Mouse (Mus musculus): ENCODE results near the gene Trmt5. TPM values are rescaled to one million over a fixed set of nuclear protein-coding genes. Genes with fewer than 3 reads are reported as not detected.

Trmt5 gene
- polyA plus RNA-seq (2014; fragmentation: Nextera tagmentation; extraction: Ambion mirVana) = 18.3 and 19.8 TPM in 2 replicates

DNA sequence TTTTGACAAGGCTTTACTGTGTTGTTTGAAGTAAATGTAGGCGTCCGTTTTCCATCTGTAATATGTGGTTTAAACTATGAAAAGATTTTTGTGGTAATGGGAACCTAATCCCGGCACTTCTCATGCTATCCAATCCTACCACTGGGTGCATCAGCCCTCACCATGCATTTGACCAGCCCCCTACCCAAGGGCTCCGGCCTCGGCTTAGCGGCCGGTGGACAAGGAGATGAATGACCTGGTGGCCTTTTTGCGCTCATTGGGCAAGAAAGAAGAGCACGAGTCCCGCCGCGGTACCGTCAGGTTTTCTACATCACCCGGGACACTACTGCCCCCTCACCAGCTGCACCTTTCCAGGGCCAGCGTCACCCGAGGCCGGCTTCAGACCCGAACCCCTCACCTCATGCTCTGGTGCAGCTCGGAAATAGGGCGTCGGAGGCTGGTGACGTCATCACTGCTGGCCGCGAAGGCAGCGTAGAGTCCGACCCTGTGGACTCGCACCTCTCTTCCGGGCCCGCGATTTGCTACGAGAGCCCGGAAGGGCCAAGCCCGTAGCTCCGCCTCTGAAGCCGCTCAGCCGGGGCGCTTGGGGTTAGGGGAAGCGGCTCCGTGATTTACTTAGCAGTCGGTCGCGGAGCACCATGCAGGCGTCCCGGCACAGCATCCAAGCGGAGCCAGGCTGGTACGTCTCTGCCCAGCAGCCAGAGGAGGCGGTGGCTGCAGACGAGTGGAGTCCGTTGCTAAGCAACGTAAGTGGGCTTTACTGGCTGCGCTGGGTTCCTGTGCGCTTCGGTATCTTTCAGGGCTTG is at the start of gene Trmt5, which contains the start of gene Slc38a6:
TSS of gene Trmt5 (minus strand) at position 424 of the 806 bp plus-strand sequence.
TSS of gene Slc38a6 (plus strand) at position 493 of the 806 bp plus-strand sequence.
- Histone ChIP-seq H3K27ac (ENCODE audit: low read depth, low read length) (peak within 1 kb of the TSS; percentile 60), H3K9me3 (ENCODE audit: control insufficient read depth, low read length) (no peaks in the 10 kb centered on the region), H3K9ac (ENCODE audit: low read length) (peak within 1 kb of the TSS; percentile 74), H3K36me3 (ENCODE audit: control insufficient read depth, insufficient read depth, low read length) (peaks cover 4% of the 10 kb centered on the region; the same call in 1 of the 2 replicates), H3K4me3 (ENCODE audit: low read depth, low read length) (peak within 1 kb of the TSS; percentile 65), H3K4me2 (ENCODE audit: low read depth, low read length, severe bottlenecking) (peak within 1 kb of the TSS; percentile 51), H3K4me1 (replicated peaks; ENCODE audit: control insufficient read depth, insufficient read depth, low read length) (peaks cover 2% of the 10 kb centered on the region; the same call in 1 of the 2 replicates), H3K27me3 (ENCODE audit: control insufficient read depth, insufficient read depth, low read length) (no peaks in the 10 kb centered on the region)
- WGBS = under 1% methylated on average over 51 of the region's 53 CpGs
- ATAC-seq (replicated peaks; ENCODE audit: low FRiP score) = peak; percentile 97
- peak; percentile 96 for DNase-seq (ENCODE audit: low spot score)

- WGBS = 72% methylated on average over 8 of the region's 8 CpGs
- Histone ChIP-seq H3K27ac (ENCODE audit: low read depth, low read length) (no peak overlapping the region), H3K9ac (ENCODE audit: low read length) (no peak overlapping the region), H3K9me3 (ENCODE audit: control insufficient read depth, low read length) (no peaks in the 10 kb centered on the region), H3K4me3 (ENCODE audit: low read depth, low read length) (no peak overlapping the region), H3K36me3 (ENCODE audit: control insufficient read depth, insufficient read depth, low read length) (no peaks in the 10 kb centered on the region), H3K27me3 (ENCODE audit: control insufficient read depth, insufficient read depth, low read length) (no peaks in the 10 kb centered on the region), H3K4me1 (replicated peaks; ENCODE audit: control insufficient read depth, insufficient read depth, low read length) (no peaks in the 10 kb centered on the region), H3K4me2 (ENCODE audit: low read depth, low read length, severe bottlenecking) (no peak overlapping the region)
- DNase-seq (ENCODE audit: low spot score) (peak; percentile 48), ATAC-seq (replicated peaks; ENCODE audit: low FRiP score) (no peak)
Measured at GRCm38 (mm10) chr12:73334051-73334551, 47.6 kb upstream of the Trmt5 start.

DNA sequence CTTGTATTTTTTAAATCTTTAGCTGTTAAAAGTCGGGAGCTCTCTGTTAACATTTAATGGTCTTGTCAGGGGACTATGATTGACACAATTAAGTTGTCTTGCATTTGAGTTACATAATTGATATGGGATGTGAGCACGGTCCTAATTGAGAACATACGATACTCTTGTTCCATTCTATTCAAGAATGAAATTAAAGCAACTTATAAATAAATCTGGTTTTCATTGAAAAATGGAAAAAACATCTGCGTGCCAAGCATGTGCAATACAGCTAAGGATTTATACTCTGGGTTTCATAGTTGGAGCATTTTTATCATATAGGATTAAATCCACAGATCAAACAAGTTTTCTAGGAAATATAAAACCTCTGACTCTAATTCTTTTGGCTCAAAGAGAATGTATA is 46.2 kb upstream of the Trmt5 start:
- H3K27ac ChIP-seq (ENCODE audit: low read depth, low read length) = no peak overlapping the region
- no peak for ATAC-seq (replicated peaks; ENCODE audit: low FRiP score)
- H3K4me2 ChIP-seq (ENCODE audit: low read depth, low read length, severe bottlenecking) = no peak overlapping the region
- WGBS = 70% methylated on average over 4 of the region's 4 CpGs
- no peaks in the 10 kb centered on the region for H3K36me3 ChIP-seq (ENCODE audit: control insufficient read depth, insufficient read depth, low read length)
- no peaks in the 10 kb centered on the region for H3K9me3 ChIP-seq (ENCODE audit: control insufficient read depth, low read length)
- no peaks in the 10 kb centered on the region for H3K27me3 ChIP-seq (ENCODE audit: control insufficient read depth, insufficient read depth, low read length)
- no peak overlapping the region for H3K9ac ChIP-seq (ENCODE audit: low read length)
- no peak for DNase-seq (ENCODE audit: low spot score)
- no peaks in the 10 kb centered on the region for H3K4me1 ChIP-seq (replicated peaks; ENCODE audit: control insufficient read depth, insufficient read depth, low read length)
- no peak overlapping the region for H3K4me3 ChIP-seq (ENCODE audit: low read depth, low read length)

DNA sequence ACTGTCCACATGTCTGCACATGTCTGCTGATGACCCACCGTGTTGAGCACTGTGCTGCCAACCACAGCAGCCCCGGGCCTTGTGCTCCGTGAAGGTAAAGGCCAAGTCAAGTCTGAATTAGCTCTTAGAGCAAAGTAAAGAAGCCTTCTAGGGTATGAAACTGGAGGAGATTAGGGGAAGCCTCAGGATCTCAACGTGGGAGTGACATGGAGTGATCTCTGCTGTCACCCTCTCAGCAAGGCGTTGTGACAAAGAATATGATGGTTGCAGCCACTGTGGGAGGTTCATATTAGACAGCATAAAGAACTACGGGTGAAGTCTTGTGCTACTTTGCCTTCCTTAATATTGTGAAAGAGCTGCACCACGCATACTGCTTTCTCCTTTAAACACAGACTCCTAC is 43.7 kb upstream of the Trmt5 start:
- Histone ChIP-seq H3K27ac (ENCODE audit: low read depth, low read length) (no peak overlapping the region), H3K9ac (ENCODE audit: low read length) (no peak overlapping the region), H3K9me3 (ENCODE audit: control insufficient read depth, low read length) (no peaks in the 10 kb centered on the region), H3K4me2 (ENCODE audit: low read depth, low read length, severe bottlenecking) (no peak overlapping the region), H3K4me3 (ENCODE audit: low read depth, low read length) (no peak overlapping the region), H3K36me3 (ENCODE audit: control insufficient read depth, insufficient read depth, low read length) (no peaks in the 10 kb centered on the region), H3K27me3 (ENCODE audit: control insufficient read depth, insufficient read depth, low read length) (no peaks in the 10 kb centered on the region), H3K4me1 (replicated peaks; ENCODE audit: control insufficient read depth, insufficient read depth, low read length) (no peaks in the 10 kb centered on the region)
- DNase-seq (ENCODE audit: low spot score) (no peak), ATAC-seq (replicated peaks; ENCODE audit: low FRiP score) (no peak)
- WGBS = 78% methylated on average over 7 of the region's 7 CpGs

- ATAC-seq (replicated peaks; ENCODE audit: low FRiP score) = no peak
- no peak for DNase-seq (ENCODE audit: low spot score)
- 89% methylated on average over 4 of the region's 4 CpGs for WGBS
- no peaks in the 10 kb centered on the region for H3K27me3 ChIP-seq (ENCODE audit: control insufficient read depth, insufficient read depth, low read length)
- H3K4me1 ChIP-seq (replicated peaks; ENCODE audit: control insufficient read depth, insufficient read depth, low read length) = no peaks in the 10 kb centered on the region
- no peaks in the 10 kb centered on the region for H3K36me3 ChIP-seq (ENCODE audit: control insufficient read depth, insufficient read depth, low read length)
- no peak overlapping the region for H3K4me3 ChIP-seq (ENCODE audit: low read depth, low read length)
- no peak overlapping the region for H3K4me2 ChIP-seq (ENCODE audit: low read depth, low read length, severe bottlenecking)
- no peak overlapping the region for H3K27ac ChIP-seq (ENCODE audit: low read depth, low read length)
- no peaks in the 10 kb centered on the region for H3K9me3 ChIP-seq (ENCODE audit: control insufficient read depth, low read length)
- H3K9ac ChIP-seq (ENCODE audit: low read length) = no peak overlapping the region
Measured at GRCm38 (mm10) chr12:73328448-73329167, 42.1 kb upstream of the Trmt5 start.

DNA sequence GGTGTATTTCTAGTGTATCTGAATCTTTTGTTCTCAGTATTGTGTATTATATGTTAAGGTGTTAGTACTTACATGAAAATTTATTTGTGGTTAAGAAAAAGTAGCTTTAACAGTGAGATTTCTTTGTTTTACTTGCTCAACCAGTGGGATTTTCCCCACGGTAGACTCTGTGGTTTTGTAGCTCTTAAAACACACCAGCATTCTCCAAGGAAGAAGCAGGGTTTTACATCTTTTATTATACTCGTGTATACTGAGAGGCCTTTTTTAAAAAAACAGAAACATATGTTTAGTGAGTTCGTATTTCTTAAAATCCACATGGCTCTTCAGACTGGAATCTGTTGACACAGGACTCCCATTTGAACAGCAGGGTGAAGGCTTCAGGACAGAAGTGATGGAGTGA is 40.9 kb upstream of the Trmt5 start:
- Histone ChIP-seq H3K4me1 (replicated peaks; ENCODE audit: control insufficient read depth, insufficient read depth, low read length) (no peaks in the 10 kb centered on the region), H3K27me3 (ENCODE audit: control insufficient read depth, insufficient read depth, low read length) (no peaks in the 10 kb centered on the region), H3K36me3 (ENCODE audit: control insufficient read depth, insufficient read depth, low read length) (no peaks in the 10 kb centered on the region), H3K4me2 (ENCODE audit: low read depth, low read length, severe bottlenecking) (no peak overlapping the region), H3K4me3 (ENCODE audit: low read depth, low read length) (no peak overlapping the region), H3K9ac (ENCODE audit: low read length) (no peak overlapping the region), H3K27ac (ENCODE audit: low read depth, low read length) (no peak overlapping the region), H3K9me3 (ENCODE audit: control insufficient read depth, low read length) (no peaks in the 10 kb centered on the region)
- DNase-seq (ENCODE audit: low spot score) (no peak), ATAC-seq (replicated peaks; ENCODE audit: low FRiP score) (no peak)
- WGBS = 78% methylated on average over 3 of the region's 3 CpGs

- ATAC-seq (replicated peaks; ENCODE audit: low FRiP score) (no peak), DNase-seq (ENCODE audit: low spot score) (no peak)
- WGBS = 63% methylated on average over 4 of the region's 4 CpGs
- H3K4me2 ChIP-seq (ENCODE audit: low read depth, low read length, severe bottlenecking) = no peak overlapping the region
- no peak overlapping the region for H3K4me3 ChIP-seq (ENCODE audit: low read depth, low read length)
- H3K27me3 ChIP-seq (ENCODE audit: control insufficient read depth, insufficient read depth, low read length) = no peaks in the 10 kb centered on the region
- no peak overlapping the region for H3K27ac ChIP-seq (ENCODE audit: low read depth, low read length)
- H3K9me3 ChIP-seq (ENCODE audit: control insufficient read depth, low read length) = no peaks in the 10 kb centered on the region
- H3K36me3 ChIP-seq (ENCODE audit: control insufficient read depth, insufficient read depth, low read length) = no peaks in the 10 kb centered on the region
- no peak overlapping the region for H3K9ac ChIP-seq (ENCODE audit: low read length)
- no peaks in the 10 kb centered on the region for H3K4me1 ChIP-seq (replicated peaks; ENCODE audit: control insufficient read depth, insufficient read depth, low read length)
Measured at GRCm38 (mm10) chr12:73325617-73326016, 39.1 kb upstream of the Trmt5 start.

DNA sequence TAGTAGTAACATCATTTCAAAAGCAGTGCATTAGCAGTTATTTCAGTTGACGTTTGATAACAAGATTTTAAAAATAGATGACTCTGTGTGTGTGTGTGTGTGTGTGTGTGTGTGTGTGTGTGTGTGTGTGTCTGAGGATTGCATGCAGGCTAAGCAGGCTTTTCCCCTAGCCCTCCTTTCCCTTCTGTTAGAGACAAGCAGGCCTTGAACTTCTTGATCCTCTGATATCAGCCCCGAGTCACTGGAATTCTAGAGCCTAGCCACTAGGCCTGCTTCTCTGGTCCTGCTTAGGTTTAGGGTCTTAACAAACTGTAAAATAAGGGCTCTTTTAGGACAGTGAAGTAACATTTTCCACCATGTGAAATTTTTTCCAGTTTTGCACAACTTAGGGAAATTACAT is 38.7 kb upstream of the Trmt5 start:
- Histone ChIP-seq H3K36me3 (ENCODE audit: control insufficient read depth, insufficient read depth, low read length) (no peaks in the 10 kb centered on the region), H3K4me2 (ENCODE audit: low read depth, low read length, severe bottlenecking) (no peak overlapping the region), H3K9ac (ENCODE audit: low read length) (no peak overlapping the region), H3K27ac (ENCODE audit: low read depth, low read length) (no peak overlapping the region), H3K9me3 (ENCODE audit: control insufficient read depth, low read length) (no peaks in the 10 kb centered on the region), H3K27me3 (ENCODE audit: control insufficient read depth, insufficient read depth, low read length) (no peaks in the 10 kb centered on the region), H3K4me1 (replicated peaks; ENCODE audit: control insufficient read depth, insufficient read depth, low read length) (no peaks in the 10 kb centered on the region), H3K4me3 (ENCODE audit: low read depth, low read length) (no peak overlapping the region)
- ATAC-seq (replicated peaks; ENCODE audit: low FRiP score) (no peak), DNase-seq (ENCODE audit: low spot score) (no peak)
- WGBS = 65% methylated on average over 2 of the region's 2 CpGs

All from forebrain, embryonic 11.5 days (tissue).